Mouse (Mus musculus): Measurements from ENCODE around the gene Nr6a1.

DNA sequence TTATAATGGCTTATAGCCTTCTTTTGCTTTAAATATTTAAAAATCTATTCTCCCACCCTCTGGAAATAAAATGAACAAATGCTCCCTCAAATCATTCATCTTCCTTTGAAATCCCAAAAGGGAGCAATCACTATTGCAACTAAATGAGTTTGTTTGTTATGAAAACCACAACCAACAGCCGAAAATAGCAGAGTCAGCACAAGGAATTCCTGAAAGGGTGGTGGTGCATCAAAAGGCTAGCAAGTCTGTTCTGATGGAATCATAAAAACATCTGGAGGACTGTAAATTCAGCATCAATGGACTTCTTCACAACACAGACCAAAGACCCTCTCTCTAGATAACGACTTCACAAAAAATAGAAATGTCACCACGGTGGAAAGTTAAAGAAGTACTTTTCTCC lies 4.0 kb downstream of the Nr6a1 start:
- TF ChIP-seq CTCF (IDR thresholded peaks at IDR 0.05; ENCODE audit: extremely low read depth, insufficient read depth, low read length) (no peak), POLR2A (IDR thresholded peaks at IDR 0.05; ENCODE audit: extremely low read depth, insufficient read depth, low read length) (no peak)
